Mouse (Mus musculus) kidney, postnatal 4 days (tissue): Measurements from ENCODE around the gene Nes.
A peak's percentile ranks its signal among the peaks of the same experiment; 100 is the strongest.

Source experiments
- DNase-seq, 2 experiments: peaks; one replicate each; pipeline ENCODE4 v3.0.0; 2021; ENCODE audit warnings: mixed read lengths in 2 of 2

Gene Nes

DNA sequence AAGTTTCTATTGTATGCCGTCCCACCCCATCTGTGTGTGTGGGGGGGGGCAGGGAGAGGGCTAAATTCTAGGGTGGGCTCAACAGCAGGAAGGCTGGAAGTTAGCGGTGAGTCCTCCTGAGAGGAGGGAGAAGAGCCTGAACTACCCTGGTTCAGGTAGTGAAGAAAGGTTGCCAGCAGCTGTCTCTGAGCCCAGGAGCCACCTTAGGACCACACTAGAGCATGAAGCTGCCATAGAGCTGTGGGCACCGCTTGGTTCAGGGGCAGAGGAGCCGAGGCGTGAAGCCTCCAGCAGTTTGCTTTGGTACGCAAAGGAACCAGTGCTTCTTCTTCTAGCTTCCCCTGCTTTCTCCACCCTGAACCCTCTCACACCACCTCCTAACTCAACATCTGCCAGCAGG lies 12.7 kb downstream of the Nes start:
- DNase-seq = no peak

GRCm38 (mm10) chr3:87984094-87984493 lies 13.2 kb downstream of the Nes start:
- no peak for DNase-seq

DNA sequence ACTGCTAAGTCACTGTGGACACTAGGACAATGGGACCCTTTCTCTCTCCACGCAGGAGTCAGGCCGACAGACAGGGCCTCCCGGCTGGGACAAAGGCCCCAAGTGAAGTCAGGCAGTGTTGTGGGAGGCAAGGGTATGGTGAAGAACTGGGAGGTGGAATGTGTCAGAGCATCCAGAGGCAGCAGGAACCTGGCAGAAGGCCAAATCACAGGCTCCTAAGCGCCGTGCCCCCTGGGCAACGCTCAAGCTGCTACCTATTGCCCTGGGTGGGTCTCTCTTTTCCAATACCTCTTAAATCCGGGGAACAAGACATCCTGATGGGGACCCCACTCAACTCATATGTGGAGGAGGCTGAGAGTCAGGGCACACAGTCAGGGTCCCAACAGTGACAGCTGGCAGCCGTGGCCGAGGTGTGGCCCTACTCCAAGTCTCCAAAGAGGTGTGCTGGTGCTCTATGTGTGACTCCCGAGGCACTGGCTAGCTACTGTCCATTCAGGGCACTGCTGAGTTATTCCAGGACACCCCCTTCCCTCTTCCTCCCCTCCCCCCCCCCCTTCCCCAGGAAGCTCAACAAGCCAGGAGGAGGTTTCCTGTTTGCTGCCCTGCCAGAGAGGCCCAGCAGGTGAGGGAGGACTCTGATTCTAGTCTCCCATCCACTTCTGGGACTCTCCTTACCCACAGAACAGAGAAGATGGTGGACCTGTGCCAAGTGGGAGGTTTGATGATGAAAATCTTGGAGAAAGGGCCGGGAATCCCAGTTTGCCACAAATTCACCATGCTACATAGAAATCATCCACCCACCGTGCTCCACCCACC lies 14.8 kb downstream of the Nes start:
- peak; percentile 57 to 74 for DNase-seq

DNA sequence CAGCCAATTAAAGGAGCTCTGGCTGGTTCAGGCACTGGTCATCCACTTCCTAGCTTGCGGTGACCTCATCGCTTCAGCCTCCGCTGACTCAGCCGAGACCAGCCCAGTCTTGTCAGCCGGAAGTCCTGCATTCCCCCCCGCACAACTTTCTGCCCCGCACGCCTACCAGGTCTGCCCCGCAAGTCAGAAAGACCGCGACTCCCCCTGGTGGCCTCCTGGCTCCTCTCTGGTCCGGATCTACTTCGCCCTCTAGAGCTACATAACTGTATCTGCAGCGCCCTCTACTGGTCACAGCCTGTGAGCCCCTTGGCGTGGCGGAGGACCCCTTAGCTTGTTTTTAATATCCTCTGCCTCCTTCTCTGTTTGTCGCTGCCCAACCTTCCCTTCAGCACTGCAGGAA lies 16.0 kb downstream of the Nes start:
- DNase-seq = peak; percentile 100

DNA sequence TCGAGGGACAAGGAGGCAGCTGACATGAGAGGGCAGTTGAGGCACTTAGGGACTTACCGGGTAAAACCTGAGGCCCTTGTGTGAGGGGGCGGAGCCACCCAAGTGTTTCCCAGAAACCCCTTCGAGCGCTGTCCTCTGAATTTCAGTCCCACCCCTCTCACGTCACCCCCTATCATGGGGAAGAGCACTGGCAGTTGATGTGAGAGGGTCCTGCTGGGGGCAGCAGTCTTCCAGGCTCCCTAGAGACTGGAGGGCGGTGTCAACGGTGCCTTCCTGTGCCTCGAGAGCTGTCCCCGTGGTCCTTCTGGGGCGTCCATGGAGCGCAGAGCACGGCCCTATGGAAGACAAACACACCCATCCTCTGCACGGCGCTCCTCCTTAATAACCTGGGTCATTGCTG lies 16.8 kb downstream of the Nes start:
- peak; percentile 55 to 68 for DNase-seq

DNA sequence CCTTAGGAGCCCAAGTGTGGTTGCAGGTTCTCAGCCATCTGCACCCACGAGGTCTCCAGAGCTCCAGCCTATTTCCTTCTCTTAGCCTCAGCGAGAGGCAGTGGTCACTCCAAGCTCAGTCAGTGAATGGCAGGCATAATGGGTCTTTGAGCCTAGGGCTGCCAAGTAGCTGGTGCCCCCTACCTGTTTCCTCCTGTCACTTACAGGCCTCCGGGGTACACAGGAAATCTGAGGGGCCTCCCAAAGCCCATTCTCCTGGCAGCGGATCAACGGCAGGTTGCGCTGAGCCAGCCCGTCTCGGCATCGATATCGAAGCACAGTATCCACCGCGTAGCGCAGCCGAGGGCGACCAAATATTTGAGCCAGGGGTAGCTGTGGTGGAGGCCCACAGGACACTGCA lies 17.2 kb downstream of the Nes start:
- DNase-seq = no peak

DNA sequence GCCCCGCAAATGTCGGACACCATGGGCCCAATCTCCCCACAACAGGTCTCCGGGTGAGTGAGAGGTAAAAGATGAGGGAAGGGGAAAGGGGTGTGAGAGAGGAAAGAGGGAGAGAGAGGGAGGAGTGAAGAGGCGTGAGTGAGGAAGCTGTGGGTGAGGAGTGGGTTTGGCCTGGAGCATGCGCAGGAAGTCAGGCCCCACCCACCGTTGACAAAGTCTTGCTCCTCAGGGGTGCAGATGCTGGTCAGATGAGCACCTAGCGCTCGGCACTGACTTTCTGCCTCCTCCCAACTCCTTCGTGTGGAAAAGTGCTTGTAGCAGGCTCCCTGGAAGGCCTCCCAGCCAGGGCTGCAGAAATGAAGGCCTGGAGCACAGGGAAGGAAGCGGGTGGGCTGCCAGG lies 19.1 kb downstream of the Nes start:
- no peak for DNase-seq

DNA sequence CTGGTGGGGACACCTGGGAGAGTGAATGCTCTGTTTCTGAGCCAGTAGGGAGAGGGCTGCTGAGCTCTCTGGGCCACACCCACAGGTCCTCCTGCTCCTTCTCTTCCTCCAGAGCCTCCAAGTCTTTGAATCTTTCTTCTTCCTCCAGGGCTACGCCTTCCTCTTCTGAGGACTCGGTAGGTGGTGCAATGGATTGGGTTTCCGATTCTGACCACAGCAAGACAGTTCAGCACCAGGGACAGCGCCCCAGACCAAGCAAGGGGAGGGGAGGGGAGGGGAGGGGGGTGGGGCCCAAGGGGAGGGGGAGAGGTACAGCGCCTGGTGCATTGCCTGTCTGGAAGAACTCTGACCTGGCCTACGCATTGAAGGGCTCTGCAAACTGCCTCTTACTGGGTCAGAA lies 22.6 kb downstream of the Nes start:
- DNase-seq = peak; percentile 86 to 88

- DNase-seq = no peak
Measured at GRCm38 (mm10) chr3:87995331-87995730, 24.5 kb downstream of the Nes start.

GRCm38 (mm10) chr3:87996401-87996800 lies 25.5 kb downstream of the Nes start:
- no peak for DNase-seq

- DNase-seq = peak; percentile 71 to 75
Measured at GRCm38 (mm10) chr3:87996971-87997614, 26.2 kb downstream of the Nes start.

- DNase-seq = no peak
Measured at GRCm38 (mm10) chr3:87998747-87999146, 27.9 kb downstream of the Nes start.

- no peak for DNase-seq
Measured at GRCm38 (mm10) chr3:87999243-87999895, 28.5 kb downstream of the Nes start.

DNA sequence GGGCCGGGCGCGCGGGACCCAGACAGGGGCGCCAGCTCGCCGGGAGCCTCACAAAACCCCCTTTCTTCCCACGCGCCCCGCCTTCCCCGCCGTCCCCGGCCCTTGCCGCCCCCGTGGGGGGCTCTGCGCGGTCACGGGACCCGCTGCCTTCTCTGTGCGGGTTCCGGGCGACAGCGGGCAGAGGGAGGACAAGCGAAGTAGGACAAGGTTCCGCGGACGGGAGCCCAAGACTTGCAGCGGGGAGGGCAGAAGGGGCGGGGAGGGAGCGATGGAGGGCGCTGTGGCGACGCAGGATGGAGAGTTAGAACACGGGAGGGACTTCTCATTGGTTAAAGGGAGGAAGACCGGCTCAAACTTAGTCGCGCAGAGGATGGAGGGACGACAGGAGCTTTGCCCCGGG lies 29.3 kb downstream of the Nes start, which contains the start of gene Bcan:
TSS of gene Bcan (minus strand) at position 50 of the 400 bp plus-strand sequence.
- DNase-seq = no peak

DNA sequence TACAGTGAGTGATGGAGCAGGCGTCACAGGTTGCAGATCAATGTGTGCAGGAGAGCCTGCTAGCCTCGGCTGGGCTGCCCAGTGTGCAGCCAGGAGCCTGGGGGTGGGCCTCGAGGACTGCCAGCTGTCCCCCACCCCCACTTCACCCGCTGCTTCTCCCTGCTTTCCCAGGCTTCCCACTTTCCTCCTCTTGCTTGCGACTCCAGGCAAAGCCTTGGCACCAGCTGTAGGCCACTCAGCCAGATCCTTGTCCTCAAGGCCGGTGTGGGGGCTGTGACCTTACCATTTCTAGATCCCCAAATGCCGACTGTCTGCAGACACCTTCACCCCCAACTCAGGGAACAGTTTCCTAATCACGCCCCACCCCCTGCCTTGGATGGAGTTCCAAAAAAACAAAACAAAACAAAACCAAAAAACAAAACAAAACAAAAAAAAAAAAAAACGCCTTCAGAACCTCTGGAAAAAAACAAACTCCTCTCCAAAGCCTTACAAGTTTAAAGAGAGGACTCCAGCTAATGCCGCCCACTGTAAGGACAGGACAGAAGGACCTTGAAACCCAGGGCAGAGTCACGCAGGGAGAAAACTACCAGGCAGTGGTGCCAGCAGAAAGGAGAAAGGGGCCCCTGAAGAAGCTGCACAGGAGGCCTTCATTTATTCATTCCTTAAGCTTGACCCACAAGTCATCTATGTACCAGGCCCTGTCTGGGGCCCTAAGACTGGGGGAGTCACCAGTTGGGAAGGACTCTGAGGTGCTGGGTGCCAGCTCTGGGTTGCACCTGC lies 30.1 kb downstream of the Nes start:
- DNase-seq = no peak

DNA sequence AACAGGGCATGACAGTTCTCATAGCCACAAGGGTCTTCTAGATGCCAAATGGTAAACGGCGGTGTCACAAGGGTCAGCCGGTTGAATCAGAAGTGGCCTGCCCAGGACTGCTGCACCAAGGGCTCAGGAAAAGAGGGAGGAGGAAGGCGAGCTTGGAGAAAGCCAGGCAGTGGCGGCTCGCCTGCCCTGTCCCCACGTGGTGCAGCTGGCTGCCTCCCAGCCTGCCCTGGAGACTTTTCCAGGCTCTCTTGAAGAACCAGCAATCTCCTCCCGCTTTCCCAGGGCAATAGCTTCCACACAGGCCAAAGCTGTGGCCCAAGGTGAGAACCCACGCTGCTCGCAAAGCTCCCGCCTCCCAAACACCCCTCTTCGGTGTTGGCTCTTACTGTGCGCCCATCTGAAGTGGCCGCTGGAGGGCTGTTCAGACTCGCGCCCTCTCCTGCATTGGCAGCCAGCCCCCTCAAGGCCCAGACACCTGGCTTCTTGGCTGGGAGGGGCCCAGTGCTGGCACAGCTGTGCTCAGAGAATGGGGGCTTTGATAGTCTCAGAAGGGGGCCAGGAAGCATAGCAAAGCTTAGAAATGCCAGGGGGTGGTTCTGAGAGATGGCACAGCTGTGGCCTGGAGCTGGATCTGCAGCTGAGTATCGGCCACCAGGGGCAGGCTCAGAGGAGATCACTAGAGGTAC lies 31.6 kb downstream of the Nes start:
- DNase-seq = peak in 1 of 2 experiments; percentile 38

GRCm38 (mm10) chr3:88005822-88006786 lies 35.2 kb downstream of the Nes start:
- peak in 1 of 2 experiments; percentile 24 for DNase-seq

- DNase-seq = peak; percentile 46 to 50
Measured at GRCm38 (mm10) chr3:88010634-88011265, 39.9 kb downstream of the Nes start.

DNA sequence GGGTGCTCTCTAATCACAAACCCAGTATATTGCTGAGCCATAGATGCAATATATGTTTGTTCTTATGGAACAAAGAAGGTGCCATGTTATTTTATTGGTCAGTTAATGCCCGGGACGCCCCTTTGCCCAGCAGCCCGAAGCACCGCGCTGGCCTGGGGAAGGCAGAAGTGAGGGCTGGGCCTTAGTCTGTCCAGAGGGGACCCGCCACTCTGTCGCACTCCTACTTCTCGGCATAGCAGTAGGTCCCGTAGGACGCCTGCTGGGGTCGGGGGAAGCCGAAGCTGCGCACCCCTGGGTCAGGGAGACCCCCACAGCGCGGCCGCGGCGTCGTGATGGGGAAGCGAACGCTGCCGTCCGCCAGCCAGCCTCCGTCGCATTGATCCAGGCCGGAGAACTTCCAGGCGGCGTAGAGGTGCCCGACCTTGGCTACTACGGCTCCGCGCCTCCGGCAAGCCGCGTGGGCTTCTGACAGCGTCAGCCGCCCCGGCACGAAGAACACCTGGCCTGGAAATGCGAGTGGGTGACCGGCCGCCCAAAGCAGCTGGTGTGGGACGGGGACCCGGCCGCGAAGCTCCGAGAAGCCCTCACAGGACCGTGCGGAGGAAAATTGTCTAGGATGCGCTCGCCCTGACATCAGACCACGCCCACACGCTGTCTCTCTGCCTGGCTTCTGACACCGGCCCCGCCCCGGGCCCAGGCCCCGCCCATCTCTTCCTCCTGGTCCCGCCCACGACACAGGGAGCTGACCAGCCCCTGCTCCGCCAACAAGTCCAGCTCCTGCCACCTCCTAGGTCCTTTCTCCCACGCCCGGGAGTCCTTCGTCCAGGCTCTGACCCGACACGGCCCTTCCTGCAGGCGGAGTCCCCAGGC lies 51.7 kb downstream of the Nes start:
- DNase-seq = peak; percentile 94 to 96
